Mouse (Mus musculus): ENCODE results near the gene Frem2.

The Frem2 gene

DNA sequence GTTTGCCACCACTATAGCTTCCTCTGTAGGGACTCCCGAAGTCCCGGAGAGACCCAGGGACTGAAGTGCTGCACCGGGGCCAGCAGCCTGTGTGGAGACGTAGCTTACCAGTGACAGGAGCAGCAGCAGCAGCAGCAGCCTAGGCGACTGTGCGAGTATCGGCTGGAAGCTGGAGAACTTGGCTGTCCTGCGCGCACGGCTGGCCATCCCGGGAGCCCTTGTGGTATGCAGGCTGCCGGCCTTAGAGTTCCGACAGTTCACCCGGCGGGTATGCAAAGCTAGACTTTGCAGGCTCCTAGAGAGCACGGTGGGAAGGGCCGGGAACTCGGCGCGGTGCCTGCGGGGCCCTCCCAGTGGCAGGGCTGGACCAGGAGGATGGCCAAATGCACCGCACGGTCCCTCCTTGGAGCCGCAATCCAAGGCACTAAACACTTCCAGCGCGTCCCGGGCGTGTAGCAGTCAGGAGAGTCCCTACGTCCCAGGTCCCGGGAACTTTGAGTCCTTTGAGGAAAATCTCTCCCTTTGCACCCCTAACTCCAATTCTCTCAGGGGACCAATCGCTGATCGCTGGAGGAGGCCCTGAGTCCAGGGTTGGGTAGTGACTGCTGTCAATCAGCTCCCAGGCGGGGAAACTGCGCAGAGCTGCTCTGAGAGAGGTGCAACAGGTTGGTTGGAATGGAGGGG, at the start of gene Frem2:
Frem2 (minus strand) TSS at position 478 of the 684 bp plus-strand sequence.
- no peak for DNase-seq (ENCODE audit: low spot score)

DNA sequence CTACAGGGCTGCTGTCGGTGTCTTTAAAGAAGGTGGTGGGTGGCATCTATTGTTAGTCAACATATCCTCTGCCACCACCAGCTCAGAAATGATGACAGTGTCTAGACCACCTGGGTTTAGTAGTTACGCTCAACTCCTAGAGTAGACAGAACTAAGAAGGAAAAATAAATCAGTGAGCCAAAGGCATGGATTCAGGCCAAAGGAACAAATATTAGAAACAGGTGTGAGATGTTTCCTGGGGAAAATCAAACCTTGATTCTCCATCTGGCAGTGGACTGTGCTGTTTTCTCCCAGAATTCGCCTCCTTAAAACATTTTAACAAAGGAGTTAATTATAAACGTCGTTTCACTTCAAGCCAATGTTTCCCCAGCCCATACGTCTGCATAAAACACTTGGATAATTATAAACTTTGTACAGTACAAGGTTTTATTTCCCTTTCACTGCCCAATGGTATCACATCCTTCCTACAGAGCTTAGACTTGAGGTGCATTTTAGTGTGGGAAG, 48.9 kb upstream of the Frem2 start:
- no peak for DNase-seq (ENCODE audit: low spot score)

- DNase-seq (ENCODE audit: low spot score) = no peak
Observed at GRCm38 (mm10) chr3:53703126-53703505, 46.0 kb upstream of the Frem2 start.

- DNase-seq (ENCODE audit: low spot score) = no peak
Observed at GRCm38 (mm10) chr3:53702421-53703125, 45.4 kb upstream of the Frem2 start.

DNA sequence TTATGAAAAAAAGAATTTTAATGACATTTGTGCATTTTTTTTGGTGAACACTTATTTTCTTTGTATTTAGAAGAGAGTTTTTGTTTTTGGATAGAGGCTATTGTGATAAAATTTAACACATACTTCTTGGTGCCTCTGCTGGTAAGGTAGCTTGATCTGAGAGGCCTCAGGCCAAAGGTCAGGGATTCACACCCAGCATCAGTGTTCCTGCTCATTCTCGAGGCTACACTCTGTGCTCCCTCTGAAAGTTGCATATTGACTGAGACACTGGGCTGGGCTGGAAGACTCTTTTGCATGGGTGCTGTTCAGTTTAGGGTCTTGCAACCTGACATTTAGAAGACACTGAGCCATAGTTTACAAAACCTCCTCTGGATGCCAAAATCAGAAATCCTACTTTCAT, 44.8 kb upstream of the Frem2 start:
- DNase-seq (ENCODE audit: low spot score) = no peak

DNA sequence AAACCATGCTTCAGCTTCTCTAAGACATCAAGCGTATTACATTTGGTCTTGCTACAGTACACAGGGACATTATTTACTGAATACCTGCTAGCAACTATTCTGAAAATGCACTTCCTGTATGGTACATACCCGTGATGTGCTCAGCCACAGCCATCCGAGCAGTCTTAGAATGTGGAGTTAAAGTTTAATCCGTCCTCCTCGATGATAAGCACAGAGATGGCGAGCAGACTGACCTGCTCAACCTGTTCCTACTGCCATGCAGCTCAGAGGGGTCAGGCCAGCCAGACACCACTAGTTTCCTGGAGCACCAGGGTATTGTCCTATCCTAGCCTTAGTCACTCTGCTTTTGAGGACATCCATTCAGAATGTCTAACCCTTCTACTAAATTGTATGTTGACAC, 30.6 kb upstream of the Frem2 start:
- no peak for DNase-seq (ENCODE audit: low spot score)

- no peak for DNase-seq (ENCODE audit: low spot score)
Observed at GRCm38 (mm10) chr3:53682244-53682643, 25.1 kb upstream of the Frem2 start.

DNA sequence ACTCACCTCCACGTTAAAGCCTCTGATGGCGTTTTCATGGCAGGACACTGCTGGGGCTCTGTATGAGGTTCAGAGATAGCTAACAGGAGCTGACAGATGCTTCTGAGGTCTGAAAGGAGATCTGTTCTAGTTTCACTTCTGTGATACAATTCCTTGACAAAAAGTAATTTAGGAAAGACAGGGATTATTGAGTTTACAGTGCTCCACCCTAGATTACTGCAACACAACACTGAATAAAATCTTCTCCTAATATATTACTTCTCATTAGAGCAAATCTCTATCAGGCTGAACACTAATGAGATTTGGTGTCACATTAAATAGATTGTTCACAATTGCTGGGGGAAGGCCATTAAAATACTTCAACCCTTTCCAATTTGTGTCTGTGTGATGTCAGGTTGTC, 23.7 kb upstream of the Frem2 start:
- no peak for DNase-seq (ENCODE audit: low spot score)

DNA sequence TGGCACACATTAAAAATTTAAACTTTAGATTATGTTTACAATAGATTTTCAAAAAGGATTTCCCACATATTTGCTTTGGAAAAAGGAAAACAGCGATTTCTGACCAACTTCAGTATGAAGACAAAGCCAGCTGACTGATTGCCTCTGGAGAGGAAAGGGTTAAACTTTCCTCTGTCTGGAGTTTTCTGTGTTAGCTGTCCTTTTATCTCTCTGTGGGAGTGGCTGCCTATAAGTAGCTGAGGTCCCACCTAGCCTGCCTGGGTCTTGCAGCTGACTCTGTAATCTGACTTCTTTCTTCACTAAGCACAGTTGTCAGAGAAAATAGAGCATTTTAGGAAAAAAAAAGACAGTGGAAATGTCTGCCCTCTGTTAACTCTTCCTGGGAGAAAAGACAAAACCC, 17.1 kb upstream of the Frem2 start:
- DNase-seq (ENCODE audit: low spot score) = no peak

DNA sequence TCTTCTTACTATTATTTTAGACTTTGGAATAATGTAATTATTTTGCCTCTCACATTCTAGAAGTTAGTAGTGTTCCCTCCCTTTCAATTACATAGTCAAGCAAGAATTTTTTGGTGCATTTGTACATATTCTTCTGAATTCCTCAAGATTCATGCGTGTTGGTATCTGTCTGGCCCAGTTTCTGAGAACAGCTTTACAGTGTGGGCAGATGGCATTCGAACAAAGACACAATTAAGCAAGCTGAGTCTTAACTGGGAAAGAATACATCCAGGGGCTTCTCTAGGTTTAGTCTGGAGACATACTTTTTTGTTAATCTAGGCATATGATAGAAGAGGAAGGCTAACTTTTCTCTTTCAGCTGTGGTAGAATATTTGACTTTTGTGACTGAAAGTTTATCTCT, 12.6 kb upstream of the Frem2 start:
- no peak for DNase-seq (ENCODE audit: low spot score)

DNA sequence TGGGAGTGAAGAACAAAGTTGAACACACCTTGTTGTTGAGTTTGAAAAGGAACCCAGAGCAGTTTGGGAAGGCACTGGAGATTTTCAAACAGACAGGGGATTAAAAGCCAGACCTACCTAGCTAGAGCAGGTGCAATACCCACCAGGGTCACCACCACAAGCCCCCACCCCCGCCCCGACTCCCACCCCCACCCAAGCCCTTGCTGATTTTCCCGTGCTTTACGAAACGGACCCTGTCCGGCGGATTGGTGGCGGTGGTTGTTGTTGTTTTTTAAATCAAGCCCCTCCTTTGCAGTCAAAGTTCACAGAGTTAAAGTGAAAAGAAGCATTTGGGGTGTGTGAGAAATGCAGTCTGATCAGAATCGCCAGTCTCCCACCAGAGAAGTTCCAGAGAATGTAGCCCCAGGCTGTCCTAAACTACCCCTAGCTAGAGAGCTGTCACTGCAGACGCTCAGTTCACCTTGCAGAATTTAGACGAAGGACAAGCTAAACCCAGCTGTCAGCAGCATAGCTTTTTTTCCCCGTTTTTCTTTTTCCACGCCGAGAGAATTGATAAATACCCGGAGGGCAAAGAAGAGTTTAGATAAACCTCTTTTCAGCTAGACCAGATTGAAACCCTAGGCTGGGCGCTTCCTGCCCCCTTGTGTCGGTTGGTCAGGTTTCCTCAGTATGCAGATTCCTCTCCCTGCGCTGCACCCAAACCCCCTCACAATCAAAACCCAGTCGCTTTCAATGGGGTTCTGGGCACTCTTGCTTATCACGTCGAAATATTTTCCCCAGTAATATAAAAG, 784 bp upstream of the Frem2 start:
- DNase-seq (ENCODE audit: low spot score) = no peak

- no peak for DNase-seq (ENCODE audit: low spot score)
Observed at GRCm38 (mm10) chr3:53656328-53656877, 752 bp downstream of the Frem2 start.

- no peak for DNase-seq (ENCODE audit: low spot score)
Observed at GRCm38 (mm10) chr3:53655343-53655742, 1.8 kb downstream of the Frem2 start.

GRCm38 (mm10) chr3:53650003-53650748, 7.0 kb downstream of the Frem2 start:
- DNase-seq (ENCODE audit: low spot score) = no peak

- no peak for DNase-seq (ENCODE audit: low spot score)
Observed at GRCm38 (mm10) chr3:53649425-53649824, 7.7 kb downstream of the Frem2 start.

DNA sequence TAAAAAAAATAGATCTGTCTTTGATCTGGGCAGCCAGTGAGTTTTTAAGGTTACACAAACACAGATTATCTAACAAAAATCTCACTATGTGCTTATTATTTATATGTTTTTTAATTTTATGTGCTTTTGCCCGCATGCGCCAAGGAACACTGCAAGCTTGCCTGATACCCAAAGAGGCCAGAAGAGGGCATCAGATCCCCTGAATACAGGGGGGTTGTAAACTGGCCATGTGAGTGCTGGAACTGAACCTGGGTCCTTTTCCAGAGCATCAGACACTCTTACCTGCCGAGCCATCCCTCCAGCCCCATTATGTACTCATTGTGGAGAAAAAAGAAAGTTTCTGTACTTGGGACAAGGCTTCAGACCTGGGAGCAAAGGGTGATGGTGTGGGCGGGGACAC, 8.3 kb downstream of the Frem2 start:
- DNase-seq (ENCODE audit: low spot score) = no peak

GRCm38 (mm10) chr3:53635948-53636347, 21.2 kb downstream of the Frem2 start:
- no peak for DNase-seq (ENCODE audit: low spot score)

DNA sequence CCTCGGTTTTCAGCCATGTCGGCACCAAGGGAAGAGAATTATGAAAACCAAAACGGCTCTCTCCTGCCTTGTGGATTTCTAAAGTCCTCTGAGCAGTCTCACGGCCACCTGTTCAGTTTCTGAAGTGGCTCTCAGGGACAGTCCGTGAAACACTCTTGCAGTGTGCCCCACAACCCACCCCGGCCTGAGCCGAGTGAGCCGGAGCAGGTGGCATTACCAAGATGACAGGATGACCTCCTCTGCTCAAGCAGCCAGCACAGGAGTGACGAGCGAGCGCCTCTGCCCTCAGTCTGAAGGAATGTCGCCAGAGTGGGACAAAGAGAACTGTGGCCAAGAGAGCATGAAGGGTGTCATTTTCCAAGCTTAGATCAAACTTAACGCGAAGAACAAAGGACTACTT, 26.0 kb downstream of the Frem2 start:
- no peak for DNase-seq (ENCODE audit: low spot score)

GRCm38 (mm10) chr3:53630630-53631029, 26.5 kb downstream of the Frem2 start:
- DNase-seq (ENCODE audit: low spot score) = no peak

- no peak for DNase-seq (ENCODE audit: low spot score)
Observed at GRCm38 (mm10) chr3:53629966-53630365, 27.2 kb downstream of the Frem2 start.

DNA sequence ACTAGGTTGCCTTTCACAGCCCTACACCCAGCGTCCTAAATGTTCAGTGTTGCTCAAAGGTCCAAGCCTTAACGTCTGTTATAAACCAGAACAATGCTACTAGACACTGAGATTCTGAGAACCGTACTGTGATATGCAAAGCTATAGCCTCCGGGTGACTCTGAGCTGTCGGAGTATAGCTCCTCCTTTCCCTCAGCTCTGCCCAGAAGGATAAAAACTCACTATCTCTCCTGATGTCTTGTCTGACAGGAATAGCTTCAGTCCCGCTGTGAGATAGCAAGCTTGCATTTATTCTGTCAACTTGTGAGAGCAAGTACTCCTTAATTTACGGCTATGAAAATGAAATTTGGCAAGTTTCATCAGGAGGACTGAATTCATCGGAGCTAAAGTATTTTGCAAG, 33.9 kb downstream of the Frem2 start:
- no peak for DNase-seq (ENCODE audit: low spot score)

GRCm38 (mm10) chr3:53620978-53621377, 36.2 kb downstream of the Frem2 start:
- no peak for DNase-seq (ENCODE audit: low spot score)
